Mouse (Mus musculus) liver, postnatal 0 days (tissue): Measurements from ENCODE around the gene Tub.

Experiments
- CTCF ChIP-seq: sonication (generic); IDR thresholded peaks from 2 replicates; pipeline ENCODE4 v1.5.1; 2016; ENCODE audit warnings: antibody characterized with exemption, low read depth
- EP300 ChIP-seq: IDR thresholded peaks from 2 replicates; pipeline ENCODE4 v1.6.1; 2016; ENCODE audit warnings: antibody characterized with exemption, low read depth, mild to moderate bottlenecking

GRCm38 (mm10) chr7:108954185-108954584, 4.0 kb downstream of the Tub start:
- peak; percentile 67 for TF ChIP-seq CTCF
- TF ChIP-seq EP300 = no peak
